Mouse (Mus musculus): ENCODE results near the gene Duox1. TPM values are rescaled to one million over a fixed set of nuclear protein-coding genes. Genes with fewer than 3 reads are reported as not detected.

The Duox1 gene
- polyA plus RNA-seq, 1 experiment: 0.10 TPM

DNA sequence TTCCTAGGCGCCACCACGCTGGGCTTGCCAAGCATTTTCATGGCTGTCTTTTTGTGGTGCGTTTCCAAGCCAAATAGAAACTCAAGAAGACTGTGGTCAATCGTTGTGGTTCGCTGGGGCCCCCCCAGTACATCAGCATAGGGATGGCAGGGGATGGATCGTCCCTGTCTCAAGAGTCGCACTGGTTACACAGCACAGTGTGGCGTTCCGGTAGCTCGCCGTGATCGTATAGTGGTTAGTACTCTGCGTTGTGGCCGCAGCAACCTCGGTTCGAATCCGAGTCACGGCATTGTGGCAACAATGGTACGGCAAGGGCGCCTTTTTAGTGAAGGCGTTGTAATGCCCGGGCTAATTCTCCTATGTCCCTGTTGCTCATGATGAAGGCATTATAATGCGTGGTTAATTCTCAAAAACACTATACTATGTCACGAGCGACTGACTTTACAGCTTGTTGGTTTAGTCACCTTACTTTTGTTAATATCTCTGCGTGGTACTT lies 62.3 kb downstream of the Duox1 start:
- H3K27me3 ChIP-seq (ENCODE audit: control insufficient read depth, insufficient read depth, insufficient read length): no peaks in the 10 kb centered on the region
- H3ac ChIP-seq (ENCODE audit: control insufficient read depth, insufficient read length): no peak overlapping the region
- peak overlapping the region; percentile 60 for H3K4me3 ChIP-seq
- H3K36me3 ChIP-seq (ENCODE audit: control insufficient read depth, insufficient read depth): no peaks in the 10 kb centered on the region
- peak overlapping the region; percentile 84 for H3K4me2 ChIP-seq (ENCODE audit: low read depth)
- TF ChIP-seq POLR2AphosphoS2 (IDR thresholded peaks at IDR 0.05; ENCODE audit: insufficient read length, low read depth) (no peak), CEBPB (IDR thresholded peaks at IDR 0.05; ENCODE audit: insufficient read depth, poor library complexity, severe bottlenecking) (0 out of 2 replicates have a peak, but pooled peaks have one; percentile 13), TCF12 (IDR thresholded peaks at IDR 0.05; ENCODE audit: insufficient read depth, poor library complexity, severe bottlenecking) (no peak), TCF3 (IDR thresholded peaks at IDR 0.05; ENCODE audit: insufficient read length, low read depth) (no peak), E2F4 (IDR thresholded peaks at IDR 0.05; ENCODE audit: insufficient read depth) (no peak), MYOG (IDR thresholded peaks at IDR 0.05; ENCODE audit: control insufficient read depth in 1 of 3, insufficient read depth in 1 of 3, insufficient read length in 2 of 3, low read depth in 2 of 3) (peak in 1 of 3 experiments; percentile 28), POLR2A (IDR thresholded peaks at IDR 0.05; ENCODE audit: insufficient read length, low read depth) (peak; percentile 19)
- H3K79me2 ChIP-seq (ENCODE audit: control insufficient read depth, insufficient read depth): no peaks in the 10 kb centered on the region

GRCm38 (mm10) chr2:122378421-122379291 lies 63.2 kb downstream of the Duox1 start:
- peak overlapping the region; percentile 60 for H3K4me3 ChIP-seq
- peak; percentile 38 to 79 (median 45) for TF ChIP-seq MYOG (IDR thresholded peaks at IDR 0.05; ENCODE audit: control insufficient read depth in 1 of 3, insufficient read depth in 1 of 3, insufficient read length in 2 of 3, low read depth in 2 of 3)
- no peak for TF ChIP-seq E2F4 (IDR thresholded peaks at IDR 0.05; ENCODE audit: insufficient read depth)
- TF ChIP-seq POLR2A (IDR thresholded peaks at IDR 0.05; ENCODE audit: insufficient read length, low read depth): no peak
- no peak for TF ChIP-seq TCF3 (IDR thresholded peaks at IDR 0.05; ENCODE audit: insufficient read length, low read depth)
- no peak for TF ChIP-seq SRF (IDR thresholded peaks at IDR 0.05; ENCODE audit: control insufficient read depth, insufficient read length, low read depth)
- TF ChIP-seq MYOD1 (IDR thresholded peaks at IDR 0.05; ENCODE audit: control insufficient read depth in 1 of 3, insufficient read length in 2 of 3, low read depth in 2 of 3): peak in 2 of 3 experiments; percentile 52 to 63
- TF ChIP-seq POLR2AphosphoS2 (IDR thresholded peaks at IDR 0.05; ENCODE audit: insufficient read length, low read depth): no peak
- TF ChIP-seq CEBPB (IDR thresholded peaks at IDR 0.05; ENCODE audit: insufficient read depth, poor library complexity, severe bottlenecking): no peak
- H3K4me2 ChIP-seq (ENCODE audit: low read depth): peak overlapping the region; percentile 84
- H3K27me3 ChIP-seq (ENCODE audit: control insufficient read depth, insufficient read depth, insufficient read length): no peaks in the 10 kb centered on the region
- H3ac ChIP-seq (ENCODE audit: control insufficient read depth, insufficient read length): no peak overlapping the region
- no peaks in the 10 kb centered on the region for H3K36me3 ChIP-seq (ENCODE audit: control insufficient read depth, insufficient read depth)
- no peaks in the 10 kb centered on the region for H3K79me2 ChIP-seq (ENCODE audit: control insufficient read depth, insufficient read depth)

DNA sequence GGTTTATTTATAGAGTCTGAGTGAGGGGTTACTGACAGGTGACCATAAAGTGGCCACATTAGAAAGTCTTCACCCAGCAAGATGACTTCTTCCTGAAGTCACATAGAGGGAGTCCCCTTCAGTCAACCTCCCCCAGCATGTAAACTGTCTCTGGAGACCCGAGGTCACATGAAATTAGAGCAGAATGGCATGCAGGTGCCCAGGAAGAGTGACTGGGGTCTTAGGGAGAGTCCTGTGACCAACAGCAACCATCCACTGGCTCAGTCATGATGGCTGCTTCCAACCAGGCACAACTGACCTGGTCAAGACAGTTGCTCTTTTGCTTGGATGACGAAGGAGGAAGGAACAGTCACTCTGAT lies 63.8 kb downstream of the Duox1 start:
- Histone ChIP-seq H3K36me3 (ENCODE audit: control insufficient read depth, insufficient read depth) (no peaks in the 10 kb centered on the region), H3K27me3 (ENCODE audit: control insufficient read depth, insufficient read depth, insufficient read length) (no peaks in the 10 kb centered on the region), H3ac (ENCODE audit: control insufficient read depth, insufficient read length) (no peak overlapping the region), H3K4me3 (no peak overlapping the region), H3K4me2 (ENCODE audit: low read depth) (peak overlapping the region; percentile 84), H3K79me2 (ENCODE audit: control insufficient read depth, insufficient read depth) (no peaks in the 10 kb centered on the region)
- TF ChIP-seq CEBPB (IDR thresholded peaks at IDR 0.05; ENCODE audit: insufficient read depth, poor library complexity, severe bottlenecking): no peak
- no peak for TF ChIP-seq MYOD1 (IDR thresholded peaks at IDR 0.05; ENCODE audit: control insufficient read depth in 1 of 3, insufficient read length in 2 of 3, low read depth in 2 of 3)
- no peak for TF ChIP-seq MYOG (IDR thresholded peaks at IDR 0.05; ENCODE audit: control insufficient read depth in 1 of 3, insufficient read depth in 1 of 3, insufficient read length in 2 of 3, low read depth in 2 of 3)
- TF ChIP-seq E2F4 (IDR thresholded peaks at IDR 0.05; ENCODE audit: insufficient read depth): no peak
- no peak for TF ChIP-seq POLR2A (IDR thresholded peaks at IDR 0.05; ENCODE audit: insufficient read length, low read depth)
- TF ChIP-seq POLR2AphosphoS2 (IDR thresholded peaks at IDR 0.05; ENCODE audit: insufficient read length, low read depth): no peak
- no peak for TF ChIP-seq REST (IDR thresholded peaks at IDR 0.05; ENCODE audit: insufficient read depth, insufficient read length)
- TF ChIP-seq TCF12 (IDR thresholded peaks at IDR 0.05; ENCODE audit: insufficient read depth, poor library complexity, severe bottlenecking): no peak
- no peak for TF ChIP-seq TCF3 (IDR thresholded peaks at IDR 0.05; ENCODE audit: insufficient read length, low read depth)
- no peak for TF ChIP-seq MAX (IDR thresholded peaks at IDR 0.05; ENCODE audit: low read depth)
- no peak for TF ChIP-seq USF1 (IDR thresholded peaks at IDR 0.05; ENCODE audit: low read depth)
- no peak for TF ChIP-seq SRF (IDR thresholded peaks at IDR 0.05; ENCODE audit: control insufficient read depth, insufficient read length, low read depth)

- Histone ChIP-seq H3ac (ENCODE audit: control insufficient read depth, insufficient read length) (no peak overlapping the region), H3K36me3 (ENCODE audit: control insufficient read depth, insufficient read depth) (no peaks in the 10 kb centered on the region), H3K79me2 (ENCODE audit: control insufficient read depth, insufficient read depth) (no peaks in the 10 kb centered on the region), H3K4me3 (no peak overlapping the region), H3K4me2 (ENCODE audit: low read depth) (peak overlapping the region; percentile 68), H3K27me3 (ENCODE audit: control insufficient read depth, insufficient read depth, insufficient read length) (no peaks in the 10 kb centered on the region)
- TF ChIP-seq REST (IDR thresholded peaks at IDR 0.05; ENCODE audit: insufficient read depth, insufficient read length) (no peak), E2F4 (IDR thresholded peaks at IDR 0.05; ENCODE audit: insufficient read depth) (no peak), POLR2AphosphoS2 (IDR thresholded peaks at IDR 0.05; ENCODE audit: insufficient read length, low read depth) (no peak), TCF3 (IDR thresholded peaks at IDR 0.05; ENCODE audit: insufficient read length, low read depth) (no peak), TCF12 (IDR thresholded peaks at IDR 0.05; ENCODE audit: insufficient read depth, poor library complexity, severe bottlenecking) (no peak), MAX (IDR thresholded peaks at IDR 0.05; ENCODE audit: low read depth) (no peak), MYOG (IDR thresholded peaks at IDR 0.05; ENCODE audit: control insufficient read depth in 1 of 3, insufficient read depth in 1 of 3, insufficient read length in 2 of 3, low read depth in 2 of 3) (no peak), POLR2A (IDR thresholded peaks at IDR 0.05; ENCODE audit: insufficient read length, low read depth) (no peak)
These were observed 65.4 kb downstream of the Duox1 start for GRCm38 (mm10) chr2:122380768-122381311.

Measured in myocyte (in vitro differentiated cells).